Mouse (Mus musculus): ENCODE results near the gene Dgki. TPM values are rescaled to one million over a fixed set of nuclear protein-coding genes. Genes with fewer than 3 reads are reported as not detected.

Dgki gene
- polyA plus RNA-seq, 1 experiment from 2014 or later = 0.18 TPM

GRCm38 (mm10) chr6:37212930-37213329, 87.1 kb downstream of the Dgki start:
- WGBS = 43% methylated on average over 4 of the region's 4 CpGs
- H3K27me3 ChIP-seq (replicated peaks; ENCODE audit: control insufficient read depth, insufficient read depth, low read length) = no peaks in the 10 kb centered on the region
- H3K4me2 ChIP-seq = no peak overlapping the region
- H3K27ac ChIP-seq (ENCODE audit: low read depth, low read length) = no peak overlapping the region
- no peaks in the 10 kb centered on the region for H3K36me3 ChIP-seq (ENCODE audit: control insufficient read depth, insufficient read depth, low read length)
- DNase-seq (ENCODE audit: low spot score) (no peak), ATAC-seq (replicated peaks; ENCODE audit: low FRiP score) (no peak)
- 0 out of 2 replicates have a peak, but pooled peaks cover 3% of the 10 kb centered on the region for H3K4me1 ChIP-seq (replicated peaks; ENCODE audit: control insufficient read depth, insufficient read depth, low read length)
- H3K9ac ChIP-seq (ENCODE audit: low read depth, low read length) = no peak overlapping the region
- H3K9me3 ChIP-seq (ENCODE audit: control insufficient read depth, low read length) = no peaks in the 10 kb centered on the region
- no peak overlapping the region for H3K4me3 ChIP-seq (ENCODE audit: low read depth, low read length)

DNA sequence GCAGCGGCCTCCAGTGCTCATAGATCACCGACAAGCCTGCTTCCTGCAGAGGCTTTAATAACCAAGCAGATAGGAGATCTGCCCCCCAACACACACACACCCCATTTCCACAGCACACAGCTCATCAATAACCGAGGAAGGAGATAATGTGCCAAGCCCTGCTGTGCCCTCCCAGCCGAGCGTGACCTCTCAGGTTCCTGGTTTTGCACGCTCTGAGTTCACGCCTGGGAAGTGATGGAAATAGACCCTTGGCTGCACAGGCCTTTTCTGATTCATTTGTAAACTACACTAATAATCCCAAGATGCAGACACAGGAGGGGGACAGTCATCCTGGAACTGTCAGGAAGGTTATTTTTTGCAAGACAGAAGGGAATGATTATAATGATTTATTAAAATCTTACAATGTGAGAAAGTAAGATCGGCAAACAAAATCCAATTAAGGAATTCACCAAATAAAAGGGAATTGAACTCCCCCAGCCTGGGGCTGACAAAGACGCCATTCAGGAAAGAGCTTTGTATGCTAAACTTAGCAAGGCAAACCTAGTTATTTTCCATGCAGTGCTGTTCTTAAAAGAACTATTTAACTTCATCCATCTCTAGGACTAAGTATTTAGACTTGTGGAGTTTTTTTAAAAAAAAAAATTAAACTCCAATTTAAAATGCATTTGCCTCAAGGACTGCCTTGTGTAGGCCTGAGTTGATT, 88.3 kb downstream of the Dgki start:
- H3K4me2 ChIP-seq = no peak overlapping the region
- no peak for DNase-seq (ENCODE audit: low spot score)
- H3K4me1 ChIP-seq (replicated peaks; ENCODE audit: control insufficient read depth, insufficient read depth, low read length) = 0 out of 2 replicates have a peak, but pooled peaks cover 3% of the 10 kb centered on the region
- H3K27ac ChIP-seq (ENCODE audit: low read depth, low read length) = no peak overlapping the region
- no peaks in the 10 kb centered on the region for H3K9me3 ChIP-seq (ENCODE audit: control insufficient read depth, low read length)
- no peaks in the 10 kb centered on the region for H3K27me3 ChIP-seq (replicated peaks; ENCODE audit: control insufficient read depth, insufficient read depth, low read length)
- no peak for ATAC-seq (replicated peaks; ENCODE audit: low FRiP score)
- no peak overlapping the region for H3K4me3 ChIP-seq (ENCODE audit: low read depth, low read length)
- 59% methylated on average over 9 of the region's 9 CpGs for WGBS
- no peaks in the 10 kb centered on the region for H3K36me3 ChIP-seq (ENCODE audit: control insufficient read depth, insufficient read depth, low read length)
- H3K9ac ChIP-seq (ENCODE audit: low read depth, low read length) = no peak overlapping the region

GRCm38 (mm10) chr6:37202901-37203300, 97.1 kb downstream of the Dgki start:
- 51% methylated on average over 4 of the region's 4 CpGs for WGBS
- Histone ChIP-seq H3K9ac (ENCODE audit: low read depth, low read length) (no peak overlapping the region), H3K4me2 (no peak overlapping the region), H3K4me3 (ENCODE audit: low read depth, low read length) (no peak overlapping the region), H3K4me1 (replicated peaks; ENCODE audit: control insufficient read depth, insufficient read depth, low read length) (no peaks in the 10 kb centered on the region), H3K36me3 (ENCODE audit: control insufficient read depth, insufficient read depth, low read length) (no peaks in the 10 kb centered on the region), H3K27me3 (replicated peaks; ENCODE audit: control insufficient read depth, insufficient read depth, low read length) (no peaks in the 10 kb centered on the region), H3K9me3 (ENCODE audit: control insufficient read depth, low read length) (no peaks in the 10 kb centered on the region), H3K27ac (ENCODE audit: low read depth, low read length) (no peak overlapping the region)
- no peak for DNase-seq (ENCODE audit: low spot score)
- no peak for ATAC-seq (replicated peaks; ENCODE audit: low FRiP score)

GRCm38 (mm10) chr6:37200840-37201239, 99.1 kb downstream of the Dgki start:
- Histone ChIP-seq H3K9me3 (ENCODE audit: control insufficient read depth, low read length) (no peaks in the 10 kb centered on the region), H3K4me1 (replicated peaks; ENCODE audit: control insufficient read depth, insufficient read depth, low read length) (no peaks in the 10 kb centered on the region), H3K4me3 (ENCODE audit: low read depth, low read length) (no peak overlapping the region), H3K9ac (ENCODE audit: low read depth, low read length) (no peak overlapping the region), H3K36me3 (ENCODE audit: control insufficient read depth, insufficient read depth, low read length) (no peaks in the 10 kb centered on the region), H3K27me3 (replicated peaks; ENCODE audit: control insufficient read depth, insufficient read depth, low read length) (no peaks in the 10 kb centered on the region), H3K27ac (ENCODE audit: low read depth, low read length) (no peak overlapping the region), H3K4me2 (no peak overlapping the region)
- ATAC-seq (replicated peaks; ENCODE audit: low FRiP score) (no peak), DNase-seq (ENCODE audit: low spot score) (no peak)
- WGBS = 88% methylated on average over 5 of the region's 5 CpGs

GRCm38 (mm10) chr6:37199502-37199901, 100.5 kb downstream of the Dgki start:
- Histone ChIP-seq H3K27me3 (replicated peaks; ENCODE audit: control insufficient read depth, insufficient read depth, low read length) (no peaks in the 10 kb centered on the region), H3K9ac (ENCODE audit: low read depth, low read length) (no peak overlapping the region), H3K4me2 (no peak overlapping the region), H3K4me1 (replicated peaks; ENCODE audit: control insufficient read depth, insufficient read depth, low read length) (no peaks in the 10 kb centered on the region), H3K4me3 (ENCODE audit: low read depth, low read length) (no peak overlapping the region), H3K36me3 (ENCODE audit: control insufficient read depth, insufficient read depth, low read length) (no peaks in the 10 kb centered on the region), H3K27ac (ENCODE audit: low read depth, low read length) (no peak overlapping the region), H3K9me3 (ENCODE audit: control insufficient read depth, low read length) (no peaks in the 10 kb centered on the region)
- no peak for ATAC-seq (replicated peaks; ENCODE audit: low FRiP score)
- no peak for DNase-seq (ENCODE audit: low spot score)
- 86% methylated on average over 3 of the region's 3 CpGs for WGBS

DNA sequence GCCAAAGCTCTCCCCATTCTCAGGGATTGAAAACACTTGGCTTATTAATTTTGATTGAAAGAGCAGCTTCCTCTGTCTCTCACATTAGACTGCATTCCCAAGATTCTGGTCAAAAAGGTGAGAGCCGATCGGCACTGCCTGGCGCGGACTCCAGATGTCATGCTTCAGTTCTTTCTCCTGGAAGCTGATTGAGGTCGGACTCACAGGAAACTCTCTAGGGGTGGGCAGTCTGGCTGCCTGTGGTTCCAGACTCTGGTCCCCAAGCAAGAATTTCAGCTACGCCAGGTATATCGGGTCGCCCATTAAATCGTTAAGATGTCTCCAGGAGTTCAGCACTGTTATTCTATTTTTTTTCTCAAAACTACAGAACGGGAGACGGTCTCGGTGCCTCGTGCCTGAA, 102.2 kb downstream of the Dgki start:
- Histone ChIP-seq H3K4me1 (replicated peaks; ENCODE audit: control insufficient read depth, insufficient read depth, low read length) (no peaks in the 10 kb centered on the region), H3K4me3 (ENCODE audit: low read depth, low read length) (no peak overlapping the region), H3K4me2 (no peak overlapping the region), H3K27ac (ENCODE audit: low read depth, low read length) (no peak overlapping the region), H3K27me3 (replicated peaks; ENCODE audit: control insufficient read depth, insufficient read depth, low read length) (no peaks in the 10 kb centered on the region), H3K9me3 (ENCODE audit: control insufficient read depth, low read length) (no peaks in the 10 kb centered on the region), H3K9ac (ENCODE audit: low read depth, low read length) (no peak overlapping the region), H3K36me3 (ENCODE audit: control insufficient read depth, insufficient read depth, low read length) (no peaks in the 10 kb centered on the region)
- no peak for DNase-seq (ENCODE audit: low spot score)
- ATAC-seq (replicated peaks; ENCODE audit: low FRiP score) = no peak
- 68% methylated on average over 13 of the region's 13 CpGs for WGBS

DNA sequence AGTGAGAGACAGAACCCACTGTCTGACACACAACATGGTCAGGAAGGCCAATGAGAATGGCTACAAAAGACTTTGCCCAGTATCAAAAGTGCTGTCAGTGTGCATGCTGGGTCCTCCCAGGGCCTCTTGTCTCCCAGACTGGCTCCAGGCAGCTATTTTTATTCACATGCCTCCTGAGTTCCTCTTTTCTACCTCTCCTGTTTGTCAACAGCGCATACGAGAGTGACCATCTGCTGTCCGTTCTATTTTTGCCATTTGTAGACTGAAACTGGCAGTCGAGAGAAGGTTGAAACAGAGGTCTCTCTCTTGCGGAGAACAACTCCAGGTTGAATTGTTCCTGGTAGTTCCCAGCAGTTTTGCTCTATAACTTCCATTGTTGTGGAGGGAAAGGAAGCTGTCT, 103.1 kb downstream of the Dgki start:
- ATAC-seq (replicated peaks; ENCODE audit: low FRiP score) (no peak), DNase-seq (ENCODE audit: low spot score) (no peak)
- Histone ChIP-seq H3K9ac (ENCODE audit: low read depth, low read length) (no peak overlapping the region), H3K36me3 (ENCODE audit: control insufficient read depth, insufficient read depth, low read length) (no peaks in the 10 kb centered on the region), H3K9me3 (ENCODE audit: control insufficient read depth, low read length) (no peaks in the 10 kb centered on the region), H3K4me2 (no peak overlapping the region), H3K27ac (ENCODE audit: low read depth, low read length) (no peak overlapping the region), H3K4me3 (ENCODE audit: low read depth, low read length) (no peak overlapping the region), H3K27me3 (replicated peaks; ENCODE audit: control insufficient read depth, insufficient read depth, low read length) (no peaks in the 10 kb centered on the region), H3K4me1 (replicated peaks; ENCODE audit: control insufficient read depth, insufficient read depth, low read length) (no peaks in the 10 kb centered on the region)
- WGBS = 48% methylated on average over 5 of the region's 5 CpGs

- H3K4me2 ChIP-seq = no peak overlapping the region
- no peaks in the 10 kb centered on the region for H3K27me3 ChIP-seq (replicated peaks; ENCODE audit: control insufficient read depth, insufficient read depth, low read length)
- ATAC-seq (replicated peaks; ENCODE audit: low FRiP score) (no peak), DNase-seq (ENCODE audit: low spot score) (no peak)
- H3K4me1 ChIP-seq (replicated peaks; ENCODE audit: control insufficient read depth, insufficient read depth, low read length) = no peaks in the 10 kb centered on the region
- no peak overlapping the region for H3K27ac ChIP-seq (ENCODE audit: low read depth, low read length)
- WGBS = 75% methylated on average over 4 of the region's 4 CpGs
- no peak overlapping the region for H3K4me3 ChIP-seq (ENCODE audit: low read depth, low read length)
- H3K9me3 ChIP-seq (ENCODE audit: control insufficient read depth, low read length) = no peaks in the 10 kb centered on the region
- no peak overlapping the region for H3K9ac ChIP-seq (ENCODE audit: low read depth, low read length)
- H3K36me3 ChIP-seq (ENCODE audit: control insufficient read depth, insufficient read depth, low read length) = no peaks in the 10 kb centered on the region
Observed at GRCm38 (mm10) chr6:37195766-37196165, 104.2 kb downstream of the Dgki start.

DNA sequence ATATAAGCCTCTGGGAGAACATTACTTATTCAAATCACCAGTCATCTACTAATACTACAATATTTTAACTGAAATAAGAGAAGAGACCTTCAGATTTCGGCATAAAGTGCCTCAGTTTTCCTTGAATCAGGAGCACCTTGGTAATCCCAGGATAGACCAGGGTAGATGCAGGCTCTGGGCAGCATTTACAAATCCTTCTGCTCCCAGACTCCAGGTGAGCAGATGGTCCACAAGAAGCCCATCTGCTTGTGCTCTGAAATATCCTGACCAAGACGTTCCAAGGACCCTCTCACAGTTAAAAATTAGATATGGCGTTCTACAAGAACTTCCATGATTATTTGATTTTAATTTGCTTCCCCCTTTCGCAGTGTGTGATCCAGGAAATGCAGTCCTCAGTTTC, 118.0 kb downstream of the Dgki start:
- H3K36me3 ChIP-seq (ENCODE audit: control insufficient read depth, insufficient read depth, low read length) = no peaks in the 10 kb centered on the region
- no peak for ATAC-seq (replicated peaks; ENCODE audit: low FRiP score)
- no peak for DNase-seq (ENCODE audit: low spot score)
- no peaks in the 10 kb centered on the region for H3K27me3 ChIP-seq (replicated peaks; ENCODE audit: control insufficient read depth, insufficient read depth, low read length)
- no peak overlapping the region for H3K27ac ChIP-seq (ENCODE audit: low read depth, low read length)
- no peak overlapping the region for H3K4me3 ChIP-seq (ENCODE audit: low read depth, low read length)
- no peaks in the 10 kb centered on the region for H3K9me3 ChIP-seq (ENCODE audit: control insufficient read depth, low read length)
- no peak overlapping the region for H3K4me2 ChIP-seq
- 79% methylated on average over 4 of the region's 4 CpGs for WGBS
- H3K9ac ChIP-seq (ENCODE audit: low read depth, low read length) = no peak overlapping the region
- H3K4me1 ChIP-seq (replicated peaks; ENCODE audit: control insufficient read depth, insufficient read depth, low read length) = no peaks in the 10 kb centered on the region
